Mouse (Mus musculus): ENCODE results near the gene Endod1. TPM values are rescaled to one million over a fixed set of nuclear protein-coding genes. Genes with fewer than 3 reads are reported as not detected.

Gene Endod1
- polyA plus RNA-seq, 1 experiment from 2014 or later = 26.3 TPM

GRCm38 (mm10) chr9:14378151-14378550 is 3.2 kb downstream of the Endod1 start:
- Histone ChIP-seq H3K27ac (no peak overlapping the region), H3K9me3 (no peaks in the 10 kb centered on the region), H3K4me3 (replicated peaks) (no peak overlapping the region), H3K27me3 (replicated peaks) (no peaks in the 10 kb centered on the region), H3K4me2 (replicated peaks) (0 out of 2 replicates have a peak overlapping the region, but pooled peaks have one; percentile 93), H3K9ac (no peak overlapping the region), H3K4me1 (replicated peaks) (peaks cover 26% of the 10 kb centered on the region), H3K36me3 (no peaks in the 10 kb centered on the region)
- ATAC-seq = no peak
- 74% methylated on average over 2 of the region's 2 CpGs for WGBS

GRCm38 (mm10) chr9:14376149-14376548 is 5.2 kb downstream of the Endod1 start:
- Histone ChIP-seq H3K4me2 (replicated peaks) (no peak overlapping the region), H3K4me1 (replicated peaks) (peaks cover 16% of the 10 kb centered on the region)
- 91% methylated on average over 4 of the region's 4 CpGs for WGBS

GRCm38 (mm10) chr9:14372440-14372839 is 8.9 kb downstream of the Endod1 start:
- Histone ChIP-seq H3K9me3 (no peaks in the 10 kb centered on the region), H3K4me1 (replicated peaks) (no peaks in the 10 kb centered on the region), H3K4me2 (replicated peaks) (no peak overlapping the region), H3K27me3 (replicated peaks) (no peaks in the 10 kb centered on the region), H3K36me3 (peaks cover 8% of the 10 kb centered on the region; the same call in 1 of the 2 replicates), H3K27ac (no peak overlapping the region), H3K9ac (no peak overlapping the region), H3K4me3 (replicated peaks) (no peak overlapping the region)
- no peak for ATAC-seq

More at GRCm38 (mm10) chr9:14376149-14376548, 5.2 kb downstream of the Endod1 start:
- Histone ChIP-seq H3K27ac (no peak overlapping the region), H3K9ac (no peak overlapping the region), H3K27me3 (replicated peaks) (no peaks in the 10 kb centered on the region), H3K4me3 (replicated peaks) (no peak overlapping the region), H3K36me3 (no peaks in the 10 kb centered on the region), H3K9me3 (no peaks in the 10 kb centered on the region)
- ATAC-seq = no peak

GRCm38 (mm10) chr9:14369271-14369670 is 12.0 kb downstream of the Endod1 start:
- Histone ChIP-seq H3K4me1 (replicated peaks) (0 out of 2 replicates have a peak, but pooled peaks cover 3% of the 10 kb centered on the region), H3K9me3 (no peaks in the 10 kb centered on the region), H3K4me2 (replicated peaks) (no peak overlapping the region), H3K27ac (no peak overlapping the region), H3K9ac (no peak overlapping the region), H3K27me3 (replicated peaks) (no peaks in the 10 kb centered on the region), H3K36me3 (peaks cover 8% of the 10 kb centered on the region; the same call in 1 of the 2 replicates), H3K4me3 (replicated peaks) (no peak overlapping the region)
- ATAC-seq = peak; percentile 84; the same call in 1 of the 2 replicates

- 89% methylated on average over 4 of the region's 4 CpGs for WGBS
- no peak for ATAC-seq
- Histone ChIP-seq H3K9ac (no peak overlapping the region), H3K4me1 (replicated peaks) (0 out of 2 replicates have a peak, but pooled peaks cover 3% of the 10 kb centered on the region), H3K4me2 (replicated peaks) (no peak overlapping the region), H3K36me3 (peaks cover 8% of the 10 kb centered on the region; the same call in 1 of the 2 replicates), H3K9me3 (no peaks in the 10 kb centered on the region), H3K27ac (no peak overlapping the region), H3K4me3 (replicated peaks) (no peak overlapping the region), H3K27me3 (replicated peaks) (no peaks in the 10 kb centered on the region)
Observed at GRCm38 (mm10) chr9:14367850-14368249, 13.5 kb downstream of the Endod1 start.

- ATAC-seq = peak; percentile 32; the same call in 1 of the 2 replicates
- peaks cover 8% of the 10 kb centered on the region; the same call in 1 of the 2 replicates for H3K36me3 ChIP-seq
- H3K4me1 ChIP-seq (replicated peaks) = 0 out of 2 replicates have a peak, but pooled peaks cover 3% of the 10 kb centered on the region
- no peak overlapping the region for H3K9ac ChIP-seq
- no peak overlapping the region for H3K27ac ChIP-seq
- H3K9me3 ChIP-seq = no peaks in the 10 kb centered on the region
- whole genome bisulfite sequencing = 53% methylated on average over 4 of the region's 4 CpGs
- H3K4me2 ChIP-seq (replicated peaks) = no peak overlapping the region
- H3K27me3 ChIP-seq (replicated peaks) = no peaks in the 10 kb centered on the region
- no peak overlapping the region for H3K4me3 ChIP-seq (replicated peaks)
Observed at GRCm38 (mm10) chr9:14365481-14366125, 15.7 kb downstream of the Endod1 start.

- ATAC-seq = no peak
- Histone ChIP-seq H3K4me3 (replicated peaks) (no peak overlapping the region), H3K9me3 (no peaks in the 10 kb centered on the region), H3K36me3 (peaks cover 8% of the 10 kb centered on the region; the same call in 1 of the 2 replicates), H3K9ac (no peak overlapping the region), H3K4me1 (replicated peaks) (0 out of 2 replicates have a peak, but pooled peaks cover 3% of the 10 kb centered on the region), H3K4me2 (replicated peaks) (no peak overlapping the region), H3K27me3 (replicated peaks) (no peaks in the 10 kb centered on the region), H3K27ac (no peak overlapping the region)
- WGBS = 94% methylated on average over 9 of the region's 9 CpGs
Observed at GRCm38 (mm10) chr9:14364719-14365118, 16.6 kb downstream of the Endod1 start.

- peak; percentile 69; the same call in 1 of the 2 replicates for ATAC-seq
- H3K9me3 ChIP-seq = no peaks in the 10 kb centered on the region
- H3K4me2 ChIP-seq (replicated peaks) = no peak overlapping the region
- no peaks in the 10 kb centered on the region for H3K27me3 ChIP-seq (replicated peaks)
- no peak overlapping the region for H3K27ac ChIP-seq
- H3K36me3 ChIP-seq = 0 out of 2 replicates have a peak, but pooled peaks cover 1% of the 10 kb centered on the region
- H3K9ac ChIP-seq = no peak overlapping the region
- H3K4me1 ChIP-seq (replicated peaks) = 0 out of 2 replicates have a peak, but pooled peaks cover 3% of the 10 kb centered on the region
- WGBS = 81% methylated on average over 6 of the region's 6 CpGs
- no peak overlapping the region for H3K4me3 ChIP-seq (replicated peaks)
Observed at GRCm38 (mm10) chr9:14363540-14363939, 17.8 kb downstream of the Endod1 start.

- H3K4me2 ChIP-seq (replicated peaks) = no peak overlapping the region
- H3K9me3 ChIP-seq = no peaks in the 10 kb centered on the region
- H3K4me1 ChIP-seq (replicated peaks) = 0 out of 2 replicates have a peak, but pooled peaks cover 3% of the 10 kb centered on the region
- H3K27ac ChIP-seq = no peak overlapping the region
- no peaks in the 10 kb centered on the region for H3K27me3 ChIP-seq (replicated peaks)
- peaks cover 5% of the 10 kb centered on the region; the same call in 1 of the 2 replicates for H3K36me3 ChIP-seq
- WGBS = 87% methylated on average over 8 of the region's 8 CpGs
- no peak for ATAC-seq
- no peak overlapping the region for H3K4me3 ChIP-seq (replicated peaks)
- H3K9ac ChIP-seq = no peak overlapping the region
Observed at GRCm38 (mm10) chr9:14362068-14362768, 19.1 kb downstream of the Endod1 start.

GRCm38 (mm10) chr9:14357033-14357432 is 24.3 kb downstream of the Endod1 start:
- H3K4me2 ChIP-seq (replicated peaks) = no peak overlapping the region
- no peak overlapping the region for H3K4me3 ChIP-seq (replicated peaks)
- no peak overlapping the region for H3K27ac ChIP-seq
- peaks cover 9% of the 10 kb centered on the region; the same call in 1 of the 2 replicates for H3K36me3 ChIP-seq
- no peak for ATAC-seq
- no peaks in the 10 kb centered on the region for H3K27me3 ChIP-seq (replicated peaks)
- H3K4me1 ChIP-seq (replicated peaks) = no peaks in the 10 kb centered on the region
- H3K9ac ChIP-seq = no peak overlapping the region
- H3K9me3 ChIP-seq = no peaks in the 10 kb centered on the region
- 84% methylated on average over 4 of the region's 4 CpGs for WGBS

- 81% methylated on average over 6 of the region's 6 CpGs for whole genome bisulfite sequencing
- Histone ChIP-seq H3K27ac (no peak overlapping the region), H3K9me3 (no peaks in the 10 kb centered on the region), H3K4me1 (replicated peaks) (no peaks in the 10 kb centered on the region), H3K27me3 (replicated peaks) (no peaks in the 10 kb centered on the region), H3K36me3 (peaks cover 9% of the 10 kb centered on the region; the same call in 1 of the 2 replicates), H3K4me2 (replicated peaks) (no peak overlapping the region), H3K4me3 (replicated peaks) (no peak overlapping the region), H3K9ac (no peak overlapping the region)
- ATAC-seq = no peak
Observed at GRCm38 (mm10) chr9:14354852-14355251, 26.5 kb downstream of the Endod1 start.

GRCm38 (mm10) chr9:14352337-14352736 is 29.0 kb downstream of the Endod1 start:
- H3K36me3 ChIP-seq = peaks cover 6% of the 10 kb centered on the region; the same call in 1 of the 2 replicates
- no peaks in the 10 kb centered on the region for H3K27me3 ChIP-seq (replicated peaks)
- H3K9ac ChIP-seq = no peak overlapping the region
- H3K4me1 ChIP-seq (replicated peaks) = no peaks in the 10 kb centered on the region
- no peak overlapping the region for H3K4me3 ChIP-seq (replicated peaks)
- H3K4me2 ChIP-seq (replicated peaks) = no peak overlapping the region
- H3K27ac ChIP-seq = no peak overlapping the region
- 80% methylated on average over 1 of the region's 1 CpGs for WGBS
- no peaks in the 10 kb centered on the region for H3K9me3 ChIP-seq
- no peak for ATAC-seq
